Mouse (Mus musculus): ENCODE data around the gene Rpp25l. TPM values are rescaled to one million over a fixed set of nuclear protein-coding genes. Genes with fewer than 3 reads are reported as not detected.
"Not testable (repeated sequence)": the region's sequence is repeated elsewhere in the genome, so short reads cannot be mapped to it uniquely, and the experiment has no call there.

The Rpp25l gene
- polyA plus RNA-seq, 1 experiment from 2014 or later, result 83.3 TPM

DNA sequence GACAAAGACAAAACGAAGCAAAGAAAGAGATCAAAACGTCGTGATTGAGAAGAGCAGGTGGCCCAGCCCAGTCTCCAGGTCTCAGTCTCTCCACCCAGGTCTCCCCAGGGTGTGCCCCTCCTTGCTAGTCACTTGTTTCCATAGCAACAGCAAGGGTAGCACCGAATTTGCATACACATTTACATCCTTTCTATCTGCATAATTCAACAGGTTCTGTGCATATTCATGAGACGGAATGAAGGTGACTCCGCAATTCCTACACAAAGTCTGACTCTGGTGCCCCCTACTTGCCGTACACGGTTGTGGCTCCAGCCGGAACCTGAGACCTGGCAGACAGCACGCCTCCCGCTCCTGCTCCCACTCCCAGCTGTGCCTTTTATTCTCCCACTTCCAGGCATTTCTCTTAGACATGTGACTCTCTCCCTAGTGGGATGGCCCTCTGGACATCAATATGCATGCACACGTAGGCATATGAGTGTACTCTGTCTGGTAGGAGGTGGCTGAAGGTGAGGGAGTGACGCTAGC is 6.3 kb downstream of the Rpp25l start:
- 0 out of 2 replicates have a peak overlapping the region, but pooled peaks have one; percentile 17 for H3K27ac ChIP-seq (ENCODE audit: low read depth, low read length)
- ATAC-seq, result peak; percentile 85
- DNase-seq (ENCODE audit: low spot score), result peak; percentile 96
- H3K9ac ChIP-seq (ENCODE audit: low read length), result no peak overlapping the region
- peaks cover 28% of the 10 kb centered on the region for H3K4me1 ChIP-seq (ENCODE audit: control insufficient read depth, insufficient read depth, low read length)
- no peaks in the 10 kb centered on the region for H3K9me3 ChIP-seq (replicated peaks; ENCODE audit: control insufficient read depth, low read length)
- peaks cover 5% of the 10 kb centered on the region; the same call in 1 of the 2 replicates for H3K36me3 ChIP-seq (ENCODE audit: control insufficient read depth, insufficient read depth, low read length)
- H3K4me2 ChIP-seq (ENCODE audit: low read length), result peak overlapping the region; percentile 27
- H3K27me3 ChIP-seq (replicated peaks; ENCODE audit: control insufficient read depth, insufficient read depth, low read length), result no peaks in the 10 kb centered on the region
- no peak overlapping the region for H3K4me3 ChIP-seq (ENCODE audit: low read depth, low read length)
- under 1% methylated on average over 13 of the region's 13 CpGs for WGBS

DNA sequence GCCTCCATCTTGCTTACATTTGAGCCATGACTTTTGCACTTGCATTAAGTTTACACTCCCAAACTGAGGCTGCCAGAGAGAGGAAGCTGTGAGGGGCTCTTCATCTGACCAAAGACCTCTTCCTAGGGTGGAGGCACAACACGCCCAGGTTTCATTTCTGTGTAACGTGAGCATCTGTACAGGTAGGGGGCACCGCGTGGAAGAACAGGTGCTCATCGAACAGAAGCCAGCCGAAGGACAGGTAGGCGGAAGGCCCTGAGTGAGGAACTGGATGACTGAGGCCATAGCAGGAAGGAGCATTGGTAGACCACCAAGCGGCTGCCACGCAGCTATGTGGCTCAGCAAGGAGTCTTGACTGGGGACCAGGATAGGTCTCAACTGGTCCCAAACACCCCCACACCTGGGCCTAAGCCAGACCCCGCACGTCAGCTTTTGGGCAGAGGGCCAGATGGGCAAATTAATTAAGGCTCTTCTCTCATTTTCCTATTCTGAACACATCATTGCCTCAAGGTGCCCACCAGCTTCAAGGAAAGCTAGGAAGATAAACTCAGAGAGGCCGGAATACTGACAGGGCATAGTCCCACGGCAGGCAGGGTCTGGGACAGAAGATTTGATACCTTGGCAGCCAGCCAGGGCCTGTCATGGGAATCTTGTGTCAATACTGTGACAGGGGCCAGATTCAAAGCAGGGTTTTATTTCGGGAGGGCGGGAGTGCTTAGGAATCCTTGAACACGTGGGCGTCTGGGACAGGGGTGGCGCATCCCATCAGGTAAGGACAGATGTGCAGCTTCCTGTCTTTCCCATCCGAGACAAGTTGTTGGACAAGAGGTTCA is 7.2 kb downstream of the Rpp25l start:
- peaks cover 19% of the 10 kb centered on the region for H3K4me1 ChIP-seq (ENCODE audit: control insufficient read depth, insufficient read depth, low read length)
- H3K27me3 ChIP-seq (replicated peaks; ENCODE audit: control insufficient read depth, insufficient read depth, low read length), result no peaks in the 10 kb centered on the region
- H3K9me3 ChIP-seq (replicated peaks; ENCODE audit: control insufficient read depth, low read length), result no peaks in the 10 kb centered on the region
- WGBS, result 40% methylated on average over 19 of the region's 19 CpGs
- H3K9ac ChIP-seq (ENCODE audit: low read length), result no peak overlapping the region; the same call in 1 of the 2 replicates
- no peak overlapping the region for H3K4me3 ChIP-seq (ENCODE audit: low read depth, low read length)
- H3K36me3 ChIP-seq (ENCODE audit: control insufficient read depth, insufficient read depth, low read length), result no peaks in the 10 kb centered on the region; the same call in 1 of the 2 replicates
- DNase-seq (ENCODE audit: low spot score), result peak; percentile 58
- peak overlapping the region; percentile 17; the same call in 1 of the 2 replicates for H3K27ac ChIP-seq (ENCODE audit: low read depth, low read length)
- peak; percentile 21 for ATAC-seq
- H3K4me2 ChIP-seq (ENCODE audit: low read length), result peak overlapping the region; percentile 27

GRCm38 (mm10) chr4:41704651-41705050 is 8.7 kb downstream of the Rpp25l start:
- no peak overlapping the region for H3K27ac ChIP-seq (ENCODE audit: low read depth, low read length)
- H3K4me3 ChIP-seq (ENCODE audit: low read depth, low read length), result no peak overlapping the region
- 9% methylated on average over 5 of the region's 5 CpGs for WGBS
- no peak for DNase-seq (ENCODE audit: low spot score)
- H3K27me3 ChIP-seq (replicated peaks; ENCODE audit: control insufficient read depth, insufficient read depth, low read length), result no peaks in the 10 kb centered on the region
- H3K36me3 ChIP-seq (ENCODE audit: control insufficient read depth, insufficient read depth, low read length), result no peaks in the 10 kb centered on the region
- peaks cover 19% of the 10 kb centered on the region for H3K4me1 ChIP-seq (ENCODE audit: control insufficient read depth, insufficient read depth, low read length)
- H3K9ac ChIP-seq (ENCODE audit: low read length), result no peak overlapping the region
- H3K9me3 ChIP-seq (replicated peaks; ENCODE audit: control insufficient read depth, low read length), result no peaks in the 10 kb centered on the region
- H3K4me2 ChIP-seq (ENCODE audit: low read length), result no peak overlapping the region
- no peak for ATAC-seq

DNA sequence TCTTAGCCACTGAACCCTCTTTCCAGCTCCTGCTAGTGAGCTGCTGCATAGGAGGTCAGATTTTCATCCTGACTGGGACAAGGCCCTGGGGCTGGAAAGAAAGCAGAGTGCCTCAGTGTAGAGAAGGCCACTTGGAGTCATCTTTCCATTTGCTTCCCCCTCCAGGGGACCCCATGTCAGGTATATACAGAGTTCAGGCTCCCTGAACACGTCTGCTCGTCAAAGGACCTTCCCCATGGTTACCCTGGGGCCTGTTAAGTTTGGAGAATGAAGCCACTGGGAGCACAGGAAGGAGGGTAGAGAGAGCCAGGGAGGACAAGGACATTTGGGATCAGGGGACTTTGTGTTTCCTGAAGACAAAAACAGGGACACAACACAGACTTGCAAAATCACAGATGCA is 11.1 kb downstream of the Rpp25l start:
- not testable (repeated sequence) for ATAC-seq; H3K4me2 ChIP-seq (ENCODE audit: low read length)

GRCm38 (mm10) chr4:41700224-41700623 is 13.1 kb downstream of the Rpp25l start:
- H3K27me3 ChIP-seq (replicated peaks; ENCODE audit: control insufficient read depth, insufficient read depth, low read length); H3K9me3 ChIP-seq (replicated peaks; ENCODE audit: control insufficient read depth, low read length); H3K9ac ChIP-seq (ENCODE audit: low read length); H3K4me2 ChIP-seq (ENCODE audit: low read length); H3K27ac ChIP-seq (ENCODE audit: low read depth, low read length); H3K36me3 ChIP-seq (ENCODE audit: control insufficient read depth, insufficient read depth, low read length); H3K4me1 ChIP-seq (ENCODE audit: control insufficient read depth, insufficient read depth, low read length); DNase-seq (ENCODE audit: low spot score); ATAC-seq; H3K4me3 ChIP-seq (ENCODE audit: low read depth, low read length): not testable (repeated sequence)
- WGBS, result 80% methylated on average over 2 of the region's 8 CpGs

More for the DNA sequence above, 11.1 kb downstream of the Rpp25l start:
- not testable (repeated sequence) for H3K27me3 ChIP-seq (replicated peaks; ENCODE audit: control insufficient read depth, insufficient read depth, low read length); H3K27ac ChIP-seq (ENCODE audit: low read depth, low read length); DNase-seq (ENCODE audit: low spot score); H3K9ac ChIP-seq (ENCODE audit: low read length); H3K4me3 ChIP-seq (ENCODE audit: low read depth, low read length); H3K9me3 ChIP-seq (replicated peaks; ENCODE audit: control insufficient read depth, low read length); H3K36me3 ChIP-seq (ENCODE audit: control insufficient read depth, insufficient read depth, low read length)
- 78% methylated on average over 2 of the region's 2 CpGs for WGBS
- peaks cover 15% of the 10 kb centered on the region for H3K4me1 ChIP-seq (ENCODE audit: control insufficient read depth, insufficient read depth, low read length)

DNA sequence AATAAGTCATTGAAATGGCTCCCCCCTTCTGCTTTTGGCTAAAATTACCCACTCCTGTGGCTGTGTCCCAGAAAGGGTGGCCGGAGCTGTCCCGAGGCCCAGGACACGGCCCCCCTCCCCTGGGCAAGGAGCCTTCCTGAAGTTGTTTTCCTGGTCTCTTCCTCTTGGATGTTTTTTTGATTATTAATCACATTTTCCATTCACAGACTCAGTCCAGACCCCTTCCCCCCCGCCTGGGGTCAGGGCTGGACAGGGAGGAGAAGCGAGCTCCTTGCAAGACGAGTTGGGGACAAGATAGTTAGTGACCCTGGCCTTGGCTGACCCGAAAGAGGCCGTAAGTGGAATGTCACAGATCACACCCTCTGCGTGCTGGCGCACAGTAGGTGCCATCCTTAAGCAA is 13.6 kb downstream of the Rpp25l start, which contains the start of gene Il11ra1:
TSS of gene Il11ra1 (plus strand) at position 207 of the 400 bp plus-strand sequence.
- H3K4me2 ChIP-seq (ENCODE audit: low read length); H3K4me3 ChIP-seq (ENCODE audit: low read depth, low read length); H3K36me3 ChIP-seq (ENCODE audit: control insufficient read depth, insufficient read depth, low read length); H3K9ac ChIP-seq (ENCODE audit: low read length); H3K27ac ChIP-seq (ENCODE audit: low read depth, low read length); H3K27me3 ChIP-seq (replicated peaks; ENCODE audit: control insufficient read depth, insufficient read depth, low read length); H3K4me1 ChIP-seq (ENCODE audit: control insufficient read depth, insufficient read depth, low read length); ATAC-seq; DNase-seq (ENCODE audit: low spot score); H3K9me3 ChIP-seq (replicated peaks; ENCODE audit: control insufficient read depth, low read length): not testable (repeated sequence)
- WGBS, result 96% methylated on average over 9 of the region's 10 CpGs

DNA sequence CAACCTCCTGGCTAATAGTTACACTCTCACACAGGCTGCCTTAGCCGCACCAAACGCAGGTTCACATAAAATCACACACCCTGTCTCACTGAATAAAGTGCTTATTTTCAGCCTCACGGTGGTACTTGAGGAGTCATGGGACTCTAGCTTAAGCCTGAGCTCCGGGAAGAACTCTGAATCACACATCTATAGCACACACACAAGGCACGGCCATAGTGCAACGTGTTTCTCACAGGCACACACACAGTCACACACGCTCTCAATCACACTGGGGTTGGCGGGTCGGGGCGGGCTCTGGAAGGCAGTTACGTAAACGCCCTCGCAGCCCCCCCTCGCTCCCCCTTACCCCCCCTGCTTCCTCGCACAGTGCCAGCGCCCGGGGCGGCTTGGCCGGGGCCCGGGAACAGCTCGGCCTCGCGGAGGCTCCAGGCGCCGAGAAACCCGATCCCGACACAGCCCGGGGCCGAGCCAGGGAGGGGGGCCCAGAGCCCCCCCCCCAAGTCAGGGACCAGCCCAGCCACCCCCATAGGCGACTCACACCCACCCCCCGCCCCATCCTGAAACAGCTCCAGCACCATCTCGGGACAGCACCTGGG is 14.8 kb downstream of the Rpp25l start:
- DNase-seq (ENCODE audit: low spot score), result peak; percentile 20
- not testable (repeated sequence) for H3K36me3 ChIP-seq (ENCODE audit: control insufficient read depth, insufficient read depth, low read length); H3K9ac ChIP-seq (ENCODE audit: low read length); H3K27ac ChIP-seq (ENCODE audit: low read depth, low read length); H3K4me1 ChIP-seq (ENCODE audit: control insufficient read depth, insufficient read depth, low read length); H3K4me2 ChIP-seq (ENCODE audit: low read length); H3K9me3 ChIP-seq (replicated peaks; ENCODE audit: control insufficient read depth, low read length); ATAC-seq; H3K4me3 ChIP-seq (ENCODE audit: low read depth, low read length); H3K27me3 ChIP-seq (replicated peaks; ENCODE audit: control insufficient read depth, insufficient read depth, low read length)
- WGBS, result 7% methylated on average over 20 of the region's 32 CpGs

DNA sequence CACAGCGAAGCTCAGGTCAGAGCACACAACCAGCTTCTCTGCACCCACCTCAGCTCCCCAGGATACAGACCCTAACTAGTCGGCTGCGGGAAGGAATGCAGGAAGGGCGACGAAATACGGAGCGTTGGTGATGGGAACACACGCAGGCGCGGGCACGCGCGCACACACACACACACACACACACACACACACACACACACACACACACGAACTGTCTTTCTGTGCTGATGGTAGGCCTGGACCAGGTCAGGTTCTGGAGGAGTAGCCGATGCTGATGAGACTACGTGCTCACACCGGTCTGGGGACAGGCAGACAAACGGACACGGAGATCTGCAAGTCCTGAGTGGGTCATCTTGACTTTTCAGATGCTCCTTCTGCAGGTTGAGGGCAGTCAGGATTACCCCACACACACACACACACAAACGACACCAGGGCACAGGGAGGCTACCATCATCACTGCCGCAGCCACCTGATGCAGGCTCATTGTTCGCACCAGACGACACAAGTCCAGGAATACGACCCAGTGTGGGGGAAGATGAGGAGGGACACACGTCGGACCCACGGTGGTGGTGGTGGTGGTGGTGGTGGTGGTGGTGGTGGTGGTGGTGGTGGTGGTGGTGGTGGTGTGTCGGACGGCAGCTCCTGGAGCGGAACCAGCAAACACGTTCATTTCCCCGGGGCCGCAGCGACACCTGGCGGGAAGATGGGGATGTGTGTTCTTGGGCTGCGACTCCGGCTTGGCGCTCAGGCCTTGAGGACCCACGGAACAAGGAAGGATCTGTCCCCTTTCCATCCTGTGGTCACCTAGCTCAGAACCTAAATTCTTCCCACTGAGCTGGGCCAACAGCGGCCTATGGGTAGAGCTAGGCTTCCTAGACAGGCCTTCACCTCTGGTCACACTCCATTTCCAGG is 16.1 kb downstream of the Rpp25l start, which contains the start of gene Cntfr:
TSS of gene Cntfr (minus strand) at position 160 of the 912 bp plus-strand sequence.
- DNase-seq (ENCODE audit: low spot score), result peak; percentile 70
- not testable (repeated sequence) for H3K9ac ChIP-seq (ENCODE audit: low read length); H3K36me3 ChIP-seq (ENCODE audit: control insufficient read depth, insufficient read depth, low read length); H3K27me3 ChIP-seq (replicated peaks; ENCODE audit: control insufficient read depth, insufficient read depth, low read length); H3K4me3 ChIP-seq (ENCODE audit: low read depth, low read length); H3K9me3 ChIP-seq (replicated peaks; ENCODE audit: control insufficient read depth, low read length); H3K27ac ChIP-seq (ENCODE audit: low read depth, low read length); ATAC-seq; H3K4me1 ChIP-seq (ENCODE audit: control insufficient read depth, insufficient read depth, low read length)
- WGBS, result 12% methylated on average over 29 of the region's 40 CpGs
- H3K4me2 ChIP-seq (ENCODE audit: low read length), result peak within 1 kb of the TSS; percentile 40; the same call in 1 of the 2 replicates
